Mouse (Mus musculus) gastrocnemius, adult 18-20 months (tissue): ENCODE measurements around the gene Mtmr14. TPM values are rescaled to one million over a fixed set of nuclear protein-coding genes. Genes with fewer than 3 reads are reported as not detected.

Experiments
- DNase-seq: peaks from one replicate; pipeline ENCODE4 v3.0.0; 2021; ENCODE audit warnings: low spot score
- total RNA-seq, 2 experiments: library from RNA; stranded (reverse); gene quantifications; 2 replicates each; pipeline ENCODE4 v1.2.3; 2021

The Mtmr14 gene
- total RNA-seq, 2 experiments from 2014 or later = 12.5 to 14.2 TPM

DNA sequence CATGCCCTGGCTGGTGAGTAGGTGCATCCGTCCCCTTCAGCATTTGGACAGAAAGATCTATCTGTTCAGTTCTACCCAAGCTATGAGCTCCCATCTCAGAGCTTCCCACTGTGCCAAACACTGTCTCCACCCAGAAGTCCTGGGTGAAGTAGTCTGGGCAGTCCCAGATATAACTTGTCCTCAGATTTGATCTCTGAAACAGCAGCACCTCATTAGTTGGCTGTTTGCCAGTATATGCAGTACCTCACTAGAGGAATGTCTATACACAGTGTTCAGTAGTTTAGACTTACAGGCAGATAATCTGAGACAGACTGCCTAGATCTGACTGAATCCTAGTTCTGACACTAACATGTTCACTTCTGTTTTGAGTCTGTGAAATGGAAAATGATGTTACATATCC is 91.8 kb downstream of the Mtmr14 start:
- DNase-seq = no peak

DNA sequence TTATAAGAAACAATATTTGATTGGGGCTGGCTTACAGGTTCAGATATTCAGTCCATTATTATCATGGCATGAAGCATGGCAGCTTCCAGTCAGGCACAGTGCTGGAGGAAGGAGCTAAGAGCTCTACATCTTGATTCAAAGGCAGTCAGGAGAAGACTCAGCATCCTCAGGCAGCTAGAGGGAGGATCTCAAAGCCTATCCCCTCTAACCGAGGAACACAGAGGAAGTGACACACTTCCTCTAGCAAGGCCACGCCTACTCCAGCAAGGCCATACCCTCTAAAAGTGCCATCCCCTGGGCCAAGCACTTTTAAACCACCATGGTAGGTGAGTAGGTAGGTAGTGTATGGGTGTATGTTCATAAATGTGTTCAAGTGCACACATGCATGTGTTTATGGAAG is 92.9 kb downstream of the Mtmr14 start:
- DNase-seq = no peak

Other genes starting within 250 kb of the Mtmr14 start
- 10 to 100 TPM; 14.2 to 14.5 TPM for gene Thumpd3, start 191.6 kb upstream of the Mtmr14 start, total RNA-seq
- 10 to 100 TPM; 22.0 to 23.4 TPM for gene Setd5, start 160.5 kb upstream of the Mtmr14 start, total RNA-seq
- under 1 TPM; 0.32 to 0.55 TPM for gene Lhfpl4, start 42.5 kb upstream of the Mtmr14 start, total RNA-seq
- under 1 TPM in 1 of 2 experiments, not detected in 1; 0.26 TPM for gene Cpne9, start 44.5 kb downstream of the Mtmr14 start, total RNA-seq
- 1 to 10 TPM; 9.7 to 9.8 TPM for gene Brpf1, start 69.3 kb downstream of the Mtmr14 start, total RNA-seq
- 1 to 10 TPM; 5.6 to 5.8 TPM for gene Ogg1, start 89.1 kb downstream of the Mtmr14 start, total RNA-seq
- gene Camk1, start 106.1 kb downstream of the Mtmr14 start, total RNA-seq = 10 to 100 TPM; 39.0 to 42.9 TPM
- 10 to 100 TPM; 14.6 to 15.3 TPM for gene Tada3, start 140.0 kb downstream of the Mtmr14 start, total RNA-seq
- gene Arpc4, start 140.3 kb downstream of the Mtmr14 start, total RNA-seq = 10 to 100 TPM; 50.8 to 52.6 TPM
- under 1 TPM; 0.52 to 0.82 TPM for gene Ttll3, start 151.4 kb downstream of the Mtmr14 start, total RNA-seq
- 10 to 100 TPM in 1 of 2 experiments, 1 to 10 TPM in 1; 9.2 to 11.1 TPM for gene Rpusd3, start 181.5 kb downstream of the Mtmr14 start, total RNA-seq
- 10 to 100 TPM in 1 of 2 experiments, 1 to 10 TPM in 1; 9.9 to 17.2 TPM for gene Cidec, start 197.9 kb downstream of the Mtmr14 start, total RNA-seq
- 10 to 100 TPM; 28.2 to 28.9 TPM for gene Jagn1, start 204.7 kb downstream of the Mtmr14 start, total RNA-seq
- under 1 TPM; 0.26 to 0.30 TPM for gene Il17re, start 220.6 kb downstream of the Mtmr14 start, total RNA-seq
- gene Il17rc, start 233.6 kb downstream of the Mtmr14 start, total RNA-seq = 1 to 10 TPM; 3.8 to 4.9 TPM
- 10 to 100 TPM; 42.1 to 45.1 TPM for gene Creld1, start 245.5 kb downstream of the Mtmr14 start, total RNA-seq